In genomic region chr15:7553190-7553895, GRCm38 (mm10) we compare ENCODE assay signal across 28 mouse cellular contexts.
DNase-seq lines count a peak whose midpoint lies in the region; TF ChIP-seq lines count a peak whose summit lies in the region.
"Had no signal": no experiment of that assay in that cellular context is flagged by ENCODE, and none has a peak within 500 bp of the region (broad histone marks: within the 10 kb centered on the region; RNA-seq: fewer than 3 reads in every experiment).

No protein-coding gene starts in this region.

- no peaks in the 10 kb centered on the region for H3K79me3 ChIP-seq in C2C12 (ENCODE audit: low read depth)

- H3K27me3 ChIP-seq in C2C12 (ENCODE audit: control insufficient read depth, insufficient read depth, insufficient read length) = no peaks in the 10 kb centered on the region
- no peaks in the 10 kb centered on the region for H3K27me3 ChIP-seq in embryonic facial prominence, embryonic 10.5 days (replicated peaks; ENCODE audit: low read depth, poor library complexity, severe bottlenecking)
- H3K27me3 ChIP-seq: CH12.LX; embryonic facial prominence, embryonic 12.5 days; embryonic facial prominence, embryonic 15.5 days; forebrain, embryonic 12.5 days; forebrain, embryonic 15.5 days; heart, embryonic 12.5 days; heart, embryonic 15.5 days; Patski had no signal

- peak; percentile 71 for DNase-seq in 3T3-L1 (ENCODE audit: low read depth, low spot score)
- peak; percentile 52 for DNase-seq in NIH3T3 (ENCODE audit: low read depth)
- no peak for DNase-seq in kidney, postnatal 36 days
- DNase-seq in embryonic facial prominence, embryonic 10.5 days (ENCODE audit: low spot score) = no peak
- DNase-seq in testis, postnatal 14 days (ENCODE audit: low spot score) = no peak
- DNase-seq: adrenal gland, postnatal 10 days; adrenal gland, postnatal 36 days; cerebellum, adult 18-20 months; cerebellum, adult 9-10 months; cerebellum, postnatal 14 days; gastrocnemius, postnatal 25 days; heart, adult 2 months; heart, postnatal 10 days; heart, postnatal 36 days; kidney, adult 18-20 months had no signal

- no peak overlapping the region for H3K4me3 ChIP-seq in C2C12 (ENCODE audit: insufficient read depth, poor library complexity, severe bottlenecking)
- no peak overlapping the region for H3K4me3 ChIP-seq in embryonic facial prominence, embryonic 10.5 days
- H3K4me3 ChIP-seq: embryonic facial prominence, embryonic 12.5 days; embryonic facial prominence, embryonic 15.5 days; erythroblast, embryonic 14.5 days; forebrain, embryonic 12.5 days; forebrain, embryonic 15.5 days; heart, adult 2 months; heart, embryonic 12.5 days; heart, embryonic 15.5 days had no signal

- H3ac ChIP-seq in C2C12 (ENCODE audit: control insufficient read depth, insufficient read length, low read depth) = no peak overlapping the region

- 81% methylated on average over 2 of the region's 2 CpGs for WGBS in embryonic facial prominence, embryonic 10.5 days

- no peak for TF ChIP-seq CTCF in C2C12 (IDR thresholded peaks at IDR 0.05; ENCODE audit: control insufficient read depth, insufficient read depth, insufficient read length)

- no peaks in the 10 kb centered on the region for H3K79me2 ChIP-seq in C2C12 (ENCODE audit: control insufficient read depth, insufficient read depth)

- H3K27ac ChIP-seq in embryonic facial prominence, embryonic 10.5 days (replicated peaks) = no peak overlapping the region
- H3K27ac ChIP-seq: embryonic facial prominence, embryonic 12.5 days; embryonic facial prominence, embryonic 15.5 days; forebrain, embryonic 12.5 days; forebrain, embryonic 15.5 days; heart, adult 2 months; heart, embryonic 15.5 days; hindbrain, embryonic 14.5 days; hindbrain, postnatal 0 days had no signal

- no peaks in the 10 kb centered on the region for H3K4me1 ChIP-seq in embryonic facial prominence, embryonic 10.5 days
- H3K4me1 ChIP-seq: embryonic facial prominence, embryonic 12.5 days; embryonic facial prominence, embryonic 15.5 days; forebrain, embryonic 12.5 days; forebrain, embryonic 15.5 days; heart, embryonic 12.5 days; heart, embryonic 15.5 days had no signal

- H3K36me3 ChIP-seq in C2C12 (ENCODE audit: control insufficient read depth, insufficient read depth) = no peaks in the 10 kb centered on the region
- H3K36me3 ChIP-seq in embryonic facial prominence, embryonic 10.5 days (replicated peaks) = no peaks in the 10 kb centered on the region
- H3K36me3 ChIP-seq: embryonic facial prominence, embryonic 12.5 days; embryonic facial prominence, embryonic 15.5 days; forebrain, embryonic 12.5 days; forebrain, embryonic 15.5 days; G1E; heart, embryonic 12.5 days; heart, embryonic 15.5 days had no signal

- H3K9me3 ChIP-seq in embryonic facial prominence, embryonic 10.5 days = no peaks in the 10 kb centered on the region
- H3K9me3 ChIP-seq: embryonic facial prominence, embryonic 12.5 days; embryonic facial prominence, embryonic 15.5 days; forebrain, embryonic 12.5 days; forebrain, embryonic 15.5 days; G1E; heart, embryonic 12.5 days; heart, embryonic 15.5 days had no signal

TF ChIP-seq in C2C12, 6 proteins besides CTCF, POLR2A, EP300 and RAD21:
- no peak for TF ChIP-seq CEBPB (IDR thresholded peaks at IDR 0.05; ENCODE audit: low read depth)
- no peak for TF ChIP-seq MYOG (IDR thresholded peaks at IDR 0.05; ENCODE audit: control insufficient read depth, extremely low read depth, insufficient read length)
- TF ChIP-seq MYOD1 (IDR thresholded peaks at IDR 0.05; ENCODE audit: control insufficient read depth, insufficient read length, low read depth) = no peak
- peak; percentile 72 for TF ChIP-seq USF1 (IDR thresholded peaks at IDR 0.05; ENCODE audit: low read depth)

Comparison
In these comparisons a context has a peak if more than half of its experiments do, and no peak if none do; other contexts are left out.
1. DNase-seq: peak in 3T3-L1 (single experiment) and NIH3T3 (single experiment); none in kidney, postnatal 36 days (0 of 2), embryonic facial prominence, embryonic 10.5 days (single experiment) and testis, postnatal 14 days (single experiment).